Mouse (Mus musculus) hindbrain, embryonic 15.5 days (tissue): ENCODE data around the gene Defb42. TPM values are rescaled to one million over a fixed set of nuclear protein-coding genes. Genes with fewer than 3 reads are reported as not detected.

Experiments used
- ATAC-seq: fragments of 200-750 bp; cut with Nextera tagmentation; 2 replicates; pipeline ENCODE4 v1.8.0; 2017; ENCODE audit warnings: low read depth, moderate number of reproducible peaks, moderate TSS enrichment; ENCODE audit not compliant: low FRiP score
- H3K27ac ChIP-seq: fragments of 300-500 bp; sonication (generic); replicated peaks from 2 replicates; pipeline ENCODE4 v1.5.1; 2015; ENCODE audit warnings: mild to moderate bottlenecking, inconsistent platforms
- H3K27me3 ChIP-seq: fragments of 300-500 bp; sonication (generic); 2 replicates; pipeline ENCODE4 v1.6.1; 2015; ENCODE audit warnings: control low read depth, inconsistent platforms
- H3K36me3 ChIP-seq: fragments of 300-500 bp; sonication (generic); 2 replicates; pipeline ENCODE4 v1.6.1; 2015; ENCODE audit warnings: control low read depth, inconsistent platforms
- H3K4me1 ChIP-seq: fragments of 300-500 bp; sonication (generic); replicated peaks from 2 replicates; pipeline ENCODE4 v1.6.1; 2015; ENCODE audit warnings: control low read depth, inconsistent platforms
- H3K4me2 ChIP-seq: fragments of 300-500 bp; sonication (generic); 2 replicates; pipeline ENCODE4 v1.6.1; 2015; ENCODE audit warnings: moderate library complexity, mild to moderate bottlenecking, inconsistent platforms
- H3K4me3 ChIP-seq: fragments of 300-500 bp; sonication (generic); 2 replicates; pipeline ENCODE4 v1.5.1; 2015; ENCODE audit warnings: mild to moderate bottlenecking, inconsistent platforms
- H3K9ac ChIP-seq: fragments of 300-500 bp; sonication (generic); 2 replicates; pipeline ENCODE4 v1.6.1; 2015; ENCODE audit warnings: inconsistent platforms
- H3K9me3 ChIP-seq: fragments of 300-500 bp; sonication (generic); 2 replicates; pipeline ENCODE4 v1.6.1; 2016; ENCODE audit warnings: control low read depth, inconsistent platforms
- WGBS: fragments of 180-500 bp; shearing (Covaris S2); methylation state at CpG from one replicate; pipeline ENCODE4 v1.1.7; 2015; 5-methylcytosine and 5-hydroxymethylcytosine counted together
- polyA plus RNA-seq: library from polyadenylated mRNA; unstranded; fragments of >200 nt; fragmentation: Nextera tagmentation; extraction: Ambion mirVana; gene quantifications from 2 replicates; pipeline ENCODE4 v1.2.1, GENCODE M21; 2015

Defb42 gene
- 0.64 and 0.75 TPM in 2 replicates for polyA plus RNA-seq

- no peak within 1 kb of the TSS for H3K4me3 ChIP-seq
- no peaks in the 10 kb centered on the region for H3K36me3 ChIP-seq
- H3K9ac ChIP-seq = no peak within 1 kb of the TSS
- no peak for ATAC-seq
- no peaks in the 10 kb centered on the region for H3K4me1 ChIP-seq
- no peaks in the 10 kb centered on the region for H3K9me3 ChIP-seq
- 74% methylated on average over 3 of the region's 3 CpGs for WGBS
- H3K4me2 ChIP-seq = no peak within 1 kb of the TSS
- H3K27me3 ChIP-seq = no peaks in the 10 kb centered on the region
- H3K27ac ChIP-seq = no peak within 1 kb of the TSS
Measured at GRCm38 (mm10) chr14:63046691-63047090, at the start of gene Defb42. Gene Defb42 (plus strand): TSS chr14:63046991.

GRCm38 (mm10) chr14:62997777-62998176, 49.0 kb upstream of the Defb42 start, which contains the start of gene Defb47:
Gene Defb47 (plus strand): TSS chr14:62998077.
- Histone ChIP-seq H3K9ac (no peak within 1 kb of the TSS), H3K4me2 (no peak within 1 kb of the TSS), H3K4me1 (no peaks in the 10 kb centered on the region), H3K36me3 (no peaks in the 10 kb centered on the region), H3K4me3 (no peak within 1 kb of the TSS), H3K27me3 (no peaks in the 10 kb centered on the region), H3K27ac (no peak within 1 kb of the TSS), H3K9me3 (no peaks in the 10 kb centered on the region)
- WGBS = 89% methylated on average over 8 of the region's 8 CpGs
- ATAC-seq = no peak

GRCm38 (mm10) chr14:62998977-62999376, 47.8 kb upstream of the Defb42 start:
- no peaks in the 10 kb centered on the region for H3K27me3 ChIP-seq
- no peak for ATAC-seq
- no peak overlapping the region for H3K27ac ChIP-seq
- no peaks in the 10 kb centered on the region for H3K9me3 ChIP-seq
- no peak overlapping the region for H3K9ac ChIP-seq
- WGBS = 90% methylated on average over 4 of the region's 4 CpGs
- H3K4me3 ChIP-seq = no peak overlapping the region
- no peak overlapping the region for H3K4me2 ChIP-seq
- H3K36me3 ChIP-seq = no peaks in the 10 kb centered on the region
- no peaks in the 10 kb centered on the region for H3K4me1 ChIP-seq

GRCm38 (mm10) chr14:63002588-63002987, 44.2 kb upstream of the Defb42 start:
- Histone ChIP-seq H3K9ac (no peak overlapping the region), H3K36me3 (no peaks in the 10 kb centered on the region), H3K9me3 (no peaks in the 10 kb centered on the region), H3K4me2 (no peak overlapping the region), H3K27ac (no peak overlapping the region), H3K27me3 (no peaks in the 10 kb centered on the region), H3K4me3 (no peak overlapping the region), H3K4me1 (no peaks in the 10 kb centered on the region)
- 81% methylated on average over 2 of the region's 2 CpGs for WGBS
- no peak for ATAC-seq

- Histone ChIP-seq H3K27me3 (no peaks in the 10 kb centered on the region), H3K9me3 (no peaks in the 10 kb centered on the region), H3K4me2 (no peak within 1 kb of the TSS), H3K4me3 (no peak within 1 kb of the TSS), H3K36me3 (no peaks in the 10 kb centered on the region), H3K27ac (no peak within 1 kb of the TSS), H3K9ac (no peak within 1 kb of the TSS), H3K4me1 (no peaks in the 10 kb centered on the region)
- WGBS = 97% methylated on average over 5 of the region's 5 CpGs
- ATAC-seq = no peak
Measured at GRCm38 (mm10) chr14:63011471-63011870, 35.3 kb upstream of the Defb42 start, which contains the start of gene Defb43. Gene Defb43 (plus strand): TSS chr14:63011771.

- no peaks in the 10 kb centered on the region for H3K27me3 ChIP-seq
- no peaks in the 10 kb centered on the region for H3K36me3 ChIP-seq
- no peak for ATAC-seq
- H3K27ac ChIP-seq = no peak overlapping the region
- no peaks in the 10 kb centered on the region for H3K4me1 ChIP-seq
- H3K4me3 ChIP-seq = no peak overlapping the region
- H3K9me3 ChIP-seq = no peaks in the 10 kb centered on the region
- no peak overlapping the region for H3K9ac ChIP-seq
- no peak overlapping the region for H3K4me2 ChIP-seq
- 90% methylated on average over 4 of the region's 4 CpGs for WGBS
Measured at GRCm38 (mm10) chr14:63013082-63013481, 33.7 kb upstream of the Defb42 start.

- 87% methylated on average over 4 of the region's 4 CpGs for WGBS
- H3K4me1 ChIP-seq = no peaks in the 10 kb centered on the region
- H3K4me2 ChIP-seq = no peak overlapping the region
- H3K27ac ChIP-seq = no peak overlapping the region
- H3K9me3 ChIP-seq = no peaks in the 10 kb centered on the region
- no peaks in the 10 kb centered on the region for H3K27me3 ChIP-seq
- no peak for ATAC-seq
- no peaks in the 10 kb centered on the region for H3K36me3 ChIP-seq
- no peak overlapping the region for H3K9ac ChIP-seq
- H3K4me3 ChIP-seq = no peak overlapping the region
Measured at GRCm38 (mm10) chr14:63014667-63015066, 32.1 kb upstream of the Defb42 start.

GRCm38 (mm10) chr14:63020524-63021156, 26.2 kb upstream of the Defb42 start:
- ATAC-seq = no peak
- Histone ChIP-seq H3K9me3 (no peaks in the 10 kb centered on the region), H3K36me3 (no peaks in the 10 kb centered on the region), H3K27me3 (no peaks in the 10 kb centered on the region), H3K4me2 (no peak overlapping the region), H3K4me1 (no peaks in the 10 kb centered on the region), H3K9ac (no peak overlapping the region), H3K4me3 (no peak overlapping the region), H3K27ac (no peak overlapping the region)
- 58% methylated on average over 6 of the region's 6 CpGs for WGBS

GRCm38 (mm10) chr14:63049910-63050370, 3.1 kb downstream of the Defb42 start, which contains the start of gene Defb30:
Gene Defb30 (minus strand): TSS chr14:63049960.
- H3K36me3 ChIP-seq = no peaks in the 10 kb centered on the region
- H3K9me3 ChIP-seq = no peaks in the 10 kb centered on the region
- no peak within 1 kb of the TSS for H3K27ac ChIP-seq
- no peak for ATAC-seq
- no peak within 1 kb of the TSS for H3K4me2 ChIP-seq
- WGBS = 62% methylated on average over 11 of the region's 14 CpGs
- 0 out of 2 replicates have a peak, but pooled peaks cover 3% of the 10 kb centered on the region for H3K4me1 ChIP-seq
- no peaks in the 10 kb centered on the region for H3K27me3 ChIP-seq
- no peak within 1 kb of the TSS for H3K4me3 ChIP-seq
- H3K9ac ChIP-seq = no peak within 1 kb of the TSS

- Histone ChIP-seq H3K4me1 (0 out of 2 replicates have a peak, but pooled peaks cover 3% of the 10 kb centered on the region), H3K4me2 (no peak overlapping the region), H3K4me3 (no peak overlapping the region), H3K9ac (no peak overlapping the region), H3K9me3 (no peaks in the 10 kb centered on the region), H3K36me3 (no peaks in the 10 kb centered on the region), H3K27me3 (no peaks in the 10 kb centered on the region), H3K27ac (no peak overlapping the region)
- no peak for ATAC-seq
- 40% methylated on average over 5 of the region's 5 CpGs for whole genome bisulfite sequencing
Measured at GRCm38 (mm10) chr14:63050769-63051168, 4.0 kb downstream of the Defb42 start.

- no peak overlapping the region for H3K4me3 ChIP-seq
- 28% methylated on average over 6 of the region's 6 CpGs for WGBS
- no peaks in the 10 kb centered on the region for H3K9me3 ChIP-seq
- peak; percentile 74; the same call in 1 of the 2 replicates for ATAC-seq
- H3K36me3 ChIP-seq = no peaks in the 10 kb centered on the region
- H3K27ac ChIP-seq = no peak overlapping the region
- no peak overlapping the region for H3K9ac ChIP-seq
- 0 out of 2 replicates have a peak, but pooled peaks cover 3% of the 10 kb centered on the region for H3K4me1 ChIP-seq
- no peak overlapping the region for H3K4me2 ChIP-seq
- H3K27me3 ChIP-seq = no peaks in the 10 kb centered on the region
Measured at GRCm38 (mm10) chr14:63054729-63055128, 7.9 kb downstream of the Defb42 start.

GRCm38 (mm10) chr14:63060361-63060760, 13.6 kb downstream of the Defb42 start:
- Histone ChIP-seq H3K27me3 (no peaks in the 10 kb centered on the region), H3K9ac (no peak overlapping the region), H3K4me3 (no peak overlapping the region), H3K4me2 (no peak overlapping the region), H3K36me3 (no peaks in the 10 kb centered on the region), H3K9me3 (no peaks in the 10 kb centered on the region), H3K27ac (no peak overlapping the region), H3K4me1 (no peaks in the 10 kb centered on the region)
- ATAC-seq = no peak
- 76% methylated on average over 10 of the region's 10 CpGs for WGBS
